Mouse (Mus musculus): ENCODE data around the gene Itga3.

- no peak for TF ChIP-seq CTCF (IDR thresholded peaks at IDR 0.05; ENCODE audit: borderline replicate concordance, insufficient read depth, low read depth, low read length)
- TF ChIP-seq POLR2A (IDR thresholded peaks at IDR 0.05; ENCODE audit: borderline replicate concordance, insufficient read depth, low read length), result no peak
Observed at GRCm38 (mm10) chr11:95100393-95100792, 23.8 kb upstream of the Itga3 start.

Measured in cerebellum, adult 2 months (tissue).